Mouse (Mus musculus) central nervous system, embryonic 11.5 days (tissue): Measurements from ENCODE around the gene Adamts5. TPM values are rescaled to one million over a fixed set of nuclear protein-coding genes. Genes with fewer than 3 reads are reported as not detected.

ENCODE experiments used
- polyA plus RNA-seq: library from polyadenylated mRNA; depleted of rRNA; stranded (reverse); fragments of >200 nt; gene quantifications from 2 replicates; pipeline ENCODE4 v1.2.3, GENCODE M21; 2012; rRNA removed

Adamts5 gene
- 0.67 and 1.4 TPM in 2 replicates for polyA plus RNA-seq

GRCm38 (mm10) chr16:85901581-85901910 lies at the start of gene Adamts5:
Gene Adamts5, minus strand, starts transcription at chr16:85901828.

Other genes starting within 250 kb of the Adamts5 start
- 9.1 and 21.0 TPM in 2 replicates for gene Adamts1, start 98.7 kb downstream of the Adamts5 start, polyA plus RNA-seq